Mouse (Mus musculus) C3H10T1/2 (cell line): ENCODE results near the gene Gm3573. TPM values are rescaled to one million over a fixed set of nuclear protein-coding genes. Genes with fewer than 3 reads are reported as not detected.

Experiments used
- polyA plus RNA-seq, 2 experiments: library from polyadenylated mRNA; unstranded; fragments of >200 nt; fragmentation: generic; extraction: Trizol; gene quantifications; one replicate each; pipeline ENCODE4 v1.2.1; 2012; ENCODE audit warnings: missing spikeins in 2 of 2

Gene Gm3573
- not detected for polyA plus RNA-seq

GRCm38 (mm10) chr14:42190691-42191090 is at the start of gene Gm3573:
Gene Gm3573 (minus strand): TSS chr14:42190791.

GRCm38 (mm10) chr14:42162522-42162921 is 28.1 kb downstream of the Gm3573 start, which contains the start of gene Gm17027:
Gene Gm17027 (minus strand): TSS chr14:42162622.

Other genes with a start within 250 kb of the Gm3573 start
- not detected for gene 1700024B05Rik, start 246.8 kb downstream of the Gm3573 start, polyA plus RNA-seq
- not detected for gene Gm6401, start 222.9 kb downstream of the Gm3573 start, polyA plus RNA-seq
- gene Gm3543, start 207.5 kb downstream of the Gm3573 start, polyA plus RNA-seq = not detected
- gene Gm7951, start 73.4 kb downstream of the Gm3573 start, polyA plus RNA-seq = not detected
- gene Gm17027, start 28.2 kb downstream of the Gm3573 start, polyA plus RNA-seq = not detected
- not detected for gene Gm17026, start 69.3 kb upstream of the Gm3573 start, polyA plus RNA-seq
- not detected for gene Gm9611, start 106.6 kb upstream of the Gm3573 start, polyA plus RNA-seq
- not detected for gene Gm7995, start 119.4 kb upstream of the Gm3573 start, polyA plus RNA-seq
- gene Gm8005, start 248.9 kb upstream of the Gm3573 start, polyA plus RNA-seq = not detected